Mouse (Mus musculus): ENCODE measurements around the gene Lhx8. TPM values are rescaled to one million over a fixed set of nuclear protein-coding genes. Genes with fewer than 3 reads are reported as not detected.

The Lhx8 gene
- not detected for polyA plus RNA-seq (2017; shearing (Covaris generic))

DNA sequence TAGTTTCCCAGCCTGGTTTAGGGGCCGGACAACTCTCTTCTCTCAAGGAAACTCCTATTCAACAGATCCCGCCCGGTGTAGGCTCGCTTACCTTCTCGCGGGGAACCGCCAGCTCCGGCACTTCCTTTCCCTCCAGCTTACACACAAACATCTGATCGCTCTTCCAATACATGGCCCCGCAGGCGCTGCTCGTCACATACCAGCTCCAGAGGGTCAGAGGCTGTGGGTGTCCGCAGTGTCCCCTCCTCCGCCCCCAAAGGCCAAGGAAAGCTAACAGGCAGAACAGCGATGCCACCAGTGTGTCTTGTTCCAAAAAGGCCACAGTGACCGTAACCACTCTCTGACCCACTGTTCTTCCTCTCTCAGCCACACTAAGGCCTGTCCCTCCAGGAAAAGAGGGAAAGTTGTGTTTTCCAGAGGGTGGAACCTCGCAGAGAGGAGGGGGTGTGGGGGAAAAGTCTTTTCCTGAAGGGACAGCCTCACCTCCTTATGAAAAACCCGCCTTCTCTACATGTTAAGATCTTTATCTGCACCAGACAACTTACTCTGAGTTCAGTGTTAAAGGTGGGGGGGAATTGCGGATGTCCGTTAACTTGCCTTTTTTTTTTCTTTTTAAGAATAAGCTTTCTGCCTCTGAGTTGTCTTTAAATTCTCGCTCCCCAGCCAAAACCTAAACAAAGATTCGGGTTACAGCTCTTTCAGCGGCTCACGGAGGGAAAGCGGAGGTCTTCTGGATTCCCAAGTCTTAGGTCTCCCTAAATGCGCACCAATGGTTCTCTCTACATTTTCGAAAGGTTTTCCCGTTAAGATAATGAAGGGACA, at the start of gene Lhx8:
Gene Lhx8, minus strand, starts transcription at position 479 of the 822 bp plus-strand sequence.
- ATAC-seq = no peak

DNA sequence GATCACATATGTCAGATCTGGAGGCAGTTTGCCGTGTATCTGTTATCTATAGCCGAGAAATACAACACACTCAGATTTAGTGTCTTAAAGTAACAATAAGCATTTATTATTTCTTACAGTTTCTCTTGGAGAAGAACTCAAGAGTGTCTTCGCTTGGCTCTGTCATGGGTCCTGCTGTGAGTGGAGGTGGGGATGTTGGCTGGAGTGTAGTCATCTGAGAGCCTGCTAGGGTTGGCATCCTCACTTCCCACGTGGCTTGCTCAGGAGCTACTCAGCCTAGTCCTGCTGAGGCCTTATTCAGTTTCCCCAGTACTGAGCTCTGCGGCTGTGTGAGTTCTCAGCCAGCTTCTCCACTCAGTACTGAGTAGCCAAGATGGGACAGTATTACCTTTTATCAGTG, 43.1 kb upstream of the Lhx8 start:
- ATAC-seq = no peak

DNA sequence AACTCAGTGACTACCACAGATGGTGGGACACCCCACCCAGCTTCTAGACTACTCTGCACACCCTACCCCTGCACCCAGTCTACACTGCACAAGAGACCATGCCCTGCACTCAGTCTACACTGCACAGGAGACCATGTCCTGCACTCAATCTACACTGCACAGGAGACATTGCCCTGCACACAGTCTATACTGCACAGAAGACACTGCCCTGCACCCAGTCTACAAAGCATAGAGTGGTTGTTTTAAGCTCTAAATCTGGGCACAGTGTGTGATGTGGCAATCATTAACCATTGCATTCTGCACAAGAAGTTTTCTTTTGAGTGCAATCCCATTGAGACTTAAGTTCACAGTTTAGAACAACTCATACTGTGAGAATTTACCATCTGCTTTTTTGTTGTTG, 42.2 kb upstream of the Lhx8 start:
- ATAC-seq = no peak

DNA sequence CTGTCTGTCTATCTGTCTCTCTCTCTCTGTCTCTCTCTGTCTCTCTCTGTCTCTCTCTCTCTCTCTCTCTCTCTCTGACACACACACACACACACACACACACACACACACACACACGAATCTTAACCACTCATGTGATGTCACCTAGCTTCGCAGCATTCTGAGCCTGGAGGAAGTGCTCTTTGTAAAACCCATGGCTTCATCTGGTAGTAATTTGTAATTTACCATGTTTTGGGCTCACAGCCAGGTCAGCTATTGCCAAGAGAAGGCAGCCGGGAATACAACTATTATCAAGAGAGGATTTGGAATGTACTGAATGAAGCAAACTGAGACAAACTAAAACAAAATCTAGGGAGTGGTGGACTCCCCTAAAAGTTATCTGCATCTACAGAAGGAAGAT, 36.9 kb upstream of the Lhx8 start:
- no peak for ATAC-seq

DNA sequence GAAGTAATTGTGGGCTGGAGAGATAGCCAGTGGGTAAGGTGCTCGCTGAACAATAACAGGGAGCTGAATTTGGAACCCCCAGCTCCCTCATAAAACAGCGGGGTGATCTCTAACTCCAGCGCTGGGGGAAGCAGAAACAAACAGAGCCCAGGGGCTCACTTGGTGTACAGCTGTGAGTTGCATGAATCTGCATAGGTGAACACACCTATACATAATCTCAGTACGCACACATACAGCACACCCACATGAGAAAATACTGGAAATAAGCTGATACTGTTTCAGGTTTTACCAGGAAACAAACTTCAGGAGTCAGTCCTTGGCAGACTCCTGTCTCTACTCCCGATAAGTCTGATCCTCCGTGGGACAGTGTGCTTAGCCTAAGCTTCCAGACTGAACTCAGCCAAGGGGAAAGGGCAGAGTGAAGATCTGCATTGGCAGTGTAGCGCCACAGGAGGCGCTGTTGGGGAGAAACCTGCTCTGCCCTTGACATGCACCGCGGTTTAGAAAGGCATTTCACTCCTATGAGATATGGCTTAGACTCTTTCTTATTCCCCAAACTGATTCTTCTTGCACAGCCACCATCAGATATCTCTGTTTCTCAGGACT, 34.2 kb upstream of the Lhx8 start:
- no peak for ATAC-seq

DNA sequence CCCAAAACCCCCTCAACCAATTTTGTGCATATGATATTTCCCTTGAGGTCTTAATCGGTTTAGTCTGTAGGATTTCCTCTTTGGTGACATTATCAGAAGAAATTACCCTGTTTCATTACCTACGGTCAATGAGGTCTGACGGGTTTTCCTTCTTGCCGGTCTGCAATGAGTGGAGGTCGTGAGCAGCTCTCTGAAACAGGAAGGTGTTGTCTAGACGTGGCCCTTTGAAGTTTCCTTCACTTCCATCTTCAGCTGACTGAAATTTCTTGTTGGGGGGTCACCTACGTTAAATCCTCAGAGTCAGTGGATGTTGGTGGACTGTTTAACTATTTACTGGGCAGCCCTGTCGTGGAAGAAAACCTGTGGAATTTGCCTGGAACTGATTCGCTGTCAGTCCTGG, 33.0 kb upstream of the Lhx8 start:
- ATAC-seq = no peak

DNA sequence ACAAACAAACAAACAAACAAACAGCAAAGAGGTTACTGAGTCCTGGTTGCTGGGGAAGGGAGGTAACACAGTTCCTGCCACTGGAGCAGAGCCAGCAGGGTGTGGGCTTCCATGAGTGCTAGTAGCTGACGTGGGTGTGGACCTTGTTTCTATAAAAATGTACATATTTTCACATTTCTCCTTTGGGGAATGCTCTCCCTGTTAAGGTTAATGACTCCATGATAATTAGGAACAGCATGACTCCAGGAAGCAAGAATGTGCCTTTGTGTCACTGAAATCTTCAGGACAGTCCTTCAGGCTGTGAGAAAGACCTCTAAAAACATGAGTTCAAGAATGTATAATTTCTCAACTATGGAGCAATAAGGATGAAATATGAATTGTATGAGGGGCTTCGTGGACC, 28.8 kb upstream of the Lhx8 start:
- no peak for ATAC-seq

DNA sequence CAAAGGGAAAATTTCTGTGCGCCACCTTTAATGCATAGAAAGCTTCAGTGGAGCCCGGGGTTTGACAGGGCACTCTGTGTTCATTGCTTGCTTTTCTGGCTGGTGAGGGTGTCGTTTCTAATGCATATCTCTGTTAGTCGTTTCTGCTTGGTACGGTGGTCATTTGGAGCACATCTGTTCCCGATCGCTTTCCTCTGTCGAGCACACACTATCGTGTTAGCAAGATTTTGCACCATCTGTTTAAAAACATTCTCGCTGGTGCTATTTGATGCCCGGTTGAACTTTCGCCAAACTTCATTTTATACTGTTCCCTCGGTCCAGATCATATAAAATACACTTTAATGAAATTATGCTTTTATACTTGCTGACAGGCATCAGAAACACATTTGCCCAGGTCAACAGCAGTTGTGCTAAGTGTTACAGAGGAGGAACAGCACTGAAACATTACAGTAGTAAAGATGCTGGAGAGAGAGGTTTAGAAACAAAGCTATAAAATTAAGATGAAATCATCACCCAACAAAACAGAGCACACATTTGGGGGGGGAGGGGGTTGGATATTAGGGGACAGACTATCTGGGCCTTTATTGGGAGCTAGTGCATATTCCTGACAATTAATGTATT, 9.9 kb upstream of the Lhx8 start:
- no peak for ATAC-seq

DNA sequence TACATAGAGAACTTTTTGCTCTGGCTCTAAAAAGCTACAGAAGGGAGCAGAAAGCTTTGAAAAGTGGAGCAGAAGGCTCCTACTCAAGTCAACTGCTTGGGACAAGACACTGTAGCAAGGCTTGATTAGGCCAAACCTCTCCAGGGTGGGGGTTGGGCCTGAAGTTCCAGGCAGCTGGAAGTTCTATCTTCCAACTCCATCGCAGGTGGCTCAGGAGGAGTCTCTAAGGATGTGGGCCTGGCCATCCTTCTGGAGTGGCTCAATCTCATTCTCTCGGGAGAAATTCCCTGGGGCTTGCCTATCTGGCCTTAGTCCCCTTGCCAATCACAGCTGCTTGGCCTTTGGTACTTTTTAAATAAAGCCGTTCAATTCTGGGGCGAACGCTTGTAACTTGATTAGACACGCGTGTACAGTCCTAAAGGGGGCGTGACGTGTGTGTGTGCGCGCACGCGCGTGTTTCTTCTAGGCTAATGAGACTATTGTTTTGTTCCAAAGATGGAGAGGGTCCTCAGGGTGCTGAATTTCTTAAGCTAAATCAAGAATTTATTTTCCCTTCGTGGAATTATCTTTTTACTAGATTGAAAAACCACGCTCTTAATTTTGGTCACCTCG, 9.3 kb upstream of the Lhx8 start:
- ATAC-seq = no peak

DNA sequence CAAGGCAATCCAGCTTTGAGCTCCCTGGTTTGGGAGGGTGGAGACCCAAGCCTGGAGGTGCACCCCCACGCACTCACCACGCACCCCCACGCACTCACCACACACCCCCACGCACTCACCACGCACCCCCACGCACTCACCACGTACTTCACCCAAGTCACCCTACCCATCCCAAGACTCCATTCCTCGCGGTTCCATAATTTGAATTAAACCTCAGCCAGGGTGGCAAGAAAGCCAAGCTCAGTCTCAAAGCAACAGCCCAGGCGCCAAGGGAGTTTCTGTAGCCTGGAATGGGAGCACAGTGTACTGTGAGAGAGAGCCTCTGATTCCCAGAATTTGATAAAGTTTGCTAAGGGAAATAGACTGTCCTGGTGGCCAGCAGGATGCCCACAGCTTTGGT, 4.3 kb upstream of the Lhx8 start:
- ATAC-seq = no peak

DNA sequence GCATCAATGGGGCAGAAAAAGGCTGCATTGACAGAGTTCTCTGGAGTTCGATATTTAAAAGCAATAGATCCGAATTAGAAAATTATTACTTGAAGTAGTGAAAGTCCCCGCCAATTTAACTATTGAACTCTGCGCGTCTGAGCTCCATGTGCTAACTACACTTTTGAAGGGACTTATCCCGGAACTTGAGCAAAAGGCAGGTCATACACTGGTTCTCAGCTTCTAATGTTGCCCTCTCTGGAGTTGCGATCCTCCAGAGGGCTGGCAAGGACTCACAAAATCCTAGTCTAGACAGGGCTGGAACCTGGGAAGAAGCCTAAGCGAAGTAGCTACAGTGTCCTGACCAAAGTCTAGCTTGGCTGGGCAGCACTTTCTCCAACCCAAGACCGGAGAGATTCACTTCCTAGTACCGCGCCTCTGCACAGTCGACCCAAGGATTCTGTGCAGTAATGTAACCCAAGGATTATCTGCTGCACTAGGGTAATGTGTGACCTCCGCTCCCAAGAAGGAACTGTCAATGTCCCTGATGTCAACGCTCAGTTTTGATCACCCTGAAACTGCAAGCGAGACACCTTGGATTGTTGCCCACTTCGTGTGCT, 3.0 kb upstream of the Lhx8 start:
- ATAC-seq = no peak

DNA sequence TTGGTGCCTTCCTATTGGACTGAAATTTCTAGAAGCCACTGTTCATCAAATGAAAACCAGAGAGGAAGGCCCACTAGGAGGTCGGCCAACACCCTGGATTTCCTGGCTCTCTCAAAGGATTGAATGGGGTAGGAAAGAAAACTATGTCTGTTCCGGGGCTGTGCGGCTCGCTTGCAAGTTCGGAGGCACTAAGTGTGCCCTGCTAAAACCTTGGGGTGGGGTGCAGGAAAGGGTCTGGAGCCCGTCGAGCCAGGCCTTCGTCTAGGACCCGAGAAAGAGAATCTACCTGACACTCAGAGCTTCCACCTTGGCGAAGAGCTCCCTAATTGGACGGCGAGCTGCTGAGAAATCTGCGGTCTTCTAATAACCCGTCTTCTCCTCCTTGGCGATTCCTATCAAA, 2.5 kb upstream of the Lhx8 start:
- no peak for ATAC-seq

DNA sequence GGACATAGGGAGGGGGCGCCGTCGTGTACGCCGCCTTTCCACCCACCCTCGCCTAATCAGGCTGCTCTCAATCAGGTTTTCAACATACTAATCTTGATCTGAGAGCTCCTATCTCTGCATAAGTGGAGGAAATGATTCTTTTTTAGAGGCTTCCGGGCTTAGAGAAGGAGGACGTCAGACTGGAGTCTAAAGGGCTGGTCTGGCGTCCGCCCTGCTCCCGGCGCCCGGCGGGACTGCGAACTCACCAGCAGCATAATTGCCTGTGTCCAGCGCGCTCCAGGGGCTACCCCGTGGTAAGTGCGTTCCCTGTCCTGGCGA, 1.7 kb upstream of the Lhx8 start:
- ATAC-seq = no peak

DNA sequence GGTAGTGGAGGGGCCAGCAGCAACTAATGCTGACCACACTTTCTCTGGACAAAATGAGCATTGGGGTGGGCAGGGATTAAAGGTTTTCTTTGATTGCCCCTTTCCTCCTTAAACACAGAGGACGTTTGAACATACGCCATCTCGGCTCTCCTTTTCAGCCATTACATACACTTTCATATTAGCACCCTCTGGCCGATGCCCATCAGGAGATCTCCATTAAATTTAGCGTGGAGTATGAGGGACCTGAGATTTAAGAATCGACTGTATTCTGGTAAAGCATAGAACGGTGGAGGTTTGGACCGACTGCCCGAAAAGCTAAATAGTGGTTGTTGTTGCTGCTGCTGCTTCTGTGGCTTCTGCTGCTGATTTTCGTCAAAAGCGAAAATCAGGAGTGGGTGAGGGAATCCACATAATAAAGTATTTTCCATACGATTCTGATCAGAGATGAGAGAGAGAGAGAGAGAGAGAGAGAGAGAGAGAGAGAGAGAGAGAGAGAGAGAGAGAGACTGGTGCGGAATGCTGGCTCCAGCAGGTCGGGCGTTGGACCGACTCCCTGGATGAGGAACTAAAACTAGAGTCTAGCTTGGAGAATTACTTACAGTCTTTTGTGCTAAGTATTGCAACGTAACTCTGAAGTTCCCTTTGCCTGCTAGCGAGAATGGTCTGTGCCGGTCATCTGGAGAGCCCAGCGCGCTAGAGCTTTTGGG, 1.2 kb upstream of the Lhx8 start:
- ATAC-seq = no peak

DNA sequence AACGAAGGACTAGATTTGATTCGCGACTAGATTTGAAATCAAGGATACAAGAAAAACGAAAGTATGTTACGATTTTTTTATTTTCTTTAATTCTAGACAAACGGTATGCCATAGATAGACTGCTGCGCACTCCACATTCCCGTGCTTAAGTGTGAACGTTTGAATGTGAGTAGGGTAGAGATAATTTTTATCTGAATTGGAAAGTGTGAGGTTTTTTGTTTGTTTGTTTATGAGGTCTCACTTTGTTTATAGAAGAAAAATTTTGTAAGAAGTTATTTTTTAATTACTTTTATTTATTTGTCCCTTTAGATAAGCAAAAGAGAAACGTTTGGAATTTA, 513 bp upstream of the Lhx8 start:
- ATAC-seq = no peak

DNA sequence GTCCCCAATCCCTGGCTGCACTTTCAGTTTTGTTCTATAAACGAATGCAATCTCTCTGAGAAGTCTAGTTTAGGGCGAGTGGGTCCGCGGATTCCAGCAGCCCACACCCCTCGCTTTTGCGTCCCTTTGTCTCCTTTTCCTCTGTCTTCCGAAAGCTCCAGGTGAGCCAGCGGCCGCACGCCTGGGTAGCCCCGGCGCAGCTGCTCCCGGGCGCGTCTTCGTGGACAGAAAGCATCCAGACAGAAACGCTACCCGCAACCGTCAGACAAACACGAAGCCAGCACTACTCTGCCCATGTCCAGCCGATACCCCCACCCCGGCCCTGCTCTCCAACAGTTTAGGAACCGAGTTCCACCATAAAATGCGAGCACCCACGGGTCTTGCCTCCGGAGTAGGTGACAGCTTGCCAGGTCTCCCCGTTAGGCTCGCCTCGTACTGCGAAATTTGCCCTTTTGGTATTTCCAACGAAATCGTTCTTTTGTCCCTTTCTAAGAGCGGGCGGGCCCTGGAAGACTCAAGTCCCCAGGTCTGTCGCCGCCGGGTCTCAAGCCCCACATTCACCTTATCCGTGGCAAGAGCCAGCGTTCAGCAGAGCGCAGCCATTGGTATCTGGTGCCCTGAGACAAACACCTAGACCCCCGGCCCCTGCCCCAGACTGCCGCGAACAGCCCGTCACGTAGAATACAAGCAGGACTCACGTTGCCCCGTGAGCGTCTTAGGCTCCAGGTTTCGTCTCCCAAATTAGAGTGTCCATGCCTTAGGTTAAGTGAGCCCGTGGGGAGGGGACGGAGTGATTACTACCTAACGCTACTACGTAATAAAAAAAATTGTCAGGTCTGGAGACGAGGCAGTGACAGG, 907 bp downstream of the Lhx8 start:
- no peak for ATAC-seq

DNA sequence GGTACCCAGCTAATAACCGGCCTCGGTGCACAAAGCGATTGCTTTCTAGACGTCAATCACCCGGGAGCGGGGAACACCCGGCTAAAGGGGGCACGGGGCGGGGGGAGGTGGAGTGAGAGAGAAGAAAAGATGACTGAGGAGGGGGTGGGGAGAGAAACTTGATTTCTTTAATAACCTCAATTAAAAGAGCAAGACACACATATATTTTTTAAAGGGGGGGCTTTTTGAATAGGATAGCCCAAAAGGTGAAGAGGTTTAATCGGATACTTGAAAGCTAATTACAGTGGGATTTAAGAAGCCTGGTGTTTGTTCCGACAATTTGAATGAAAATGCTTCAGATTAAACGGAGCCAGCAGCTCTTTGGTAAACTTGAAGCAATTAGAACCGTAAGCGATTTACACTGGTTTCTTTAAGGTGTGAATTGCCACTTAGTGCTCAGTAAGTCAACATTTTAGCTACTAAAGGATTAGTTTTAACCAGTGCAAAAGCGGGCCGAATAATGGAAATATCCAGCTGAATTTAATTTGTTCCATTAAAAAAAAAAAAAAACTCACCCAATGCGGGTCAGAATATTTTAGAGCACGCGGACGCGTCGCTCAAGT, 1.6 kb downstream of the Lhx8 start:
- no peak for ATAC-seq

DNA sequence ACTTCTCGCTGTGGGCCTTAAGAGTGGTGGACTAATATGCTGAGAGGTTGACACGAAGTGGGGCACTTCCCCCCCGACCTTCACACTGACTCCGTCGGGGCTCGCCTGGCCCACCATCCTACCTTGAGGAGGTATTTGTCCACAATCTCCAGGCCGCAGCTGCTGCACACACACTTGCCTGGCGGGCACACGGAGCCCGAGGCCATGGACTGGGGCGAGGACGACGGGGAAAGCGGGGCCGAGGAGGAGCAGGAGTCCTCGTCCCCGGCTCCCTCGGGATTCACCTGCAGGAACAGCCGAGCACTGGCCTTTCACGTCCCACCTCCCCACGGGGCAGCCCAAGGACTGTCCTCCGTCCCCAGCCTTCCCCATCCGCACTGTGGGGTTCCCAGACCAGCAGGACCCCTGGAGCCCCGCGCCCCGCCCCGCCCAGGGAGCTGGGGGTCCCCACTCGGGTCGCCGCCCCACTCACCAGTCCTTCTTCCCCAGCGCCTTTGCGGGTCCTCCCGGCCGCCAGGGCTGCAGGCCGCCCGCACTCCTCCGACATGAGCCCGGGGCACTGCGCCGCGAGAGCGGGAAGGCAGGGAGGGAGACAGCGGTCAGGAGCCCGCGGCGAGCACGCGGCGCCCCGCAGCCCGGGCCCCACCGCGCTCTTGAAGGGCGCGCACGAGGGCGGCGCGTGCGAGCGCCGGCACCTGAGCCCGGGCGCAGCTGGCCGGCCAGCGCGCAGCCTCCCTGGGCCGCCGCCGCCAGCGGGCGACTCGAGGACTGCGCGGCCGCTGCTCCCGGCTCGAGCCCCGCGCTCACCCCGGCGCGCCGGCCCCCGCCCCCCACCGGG, 2.4 kb downstream of the Lhx8 start:
- no peak for ATAC-seq

DNA sequence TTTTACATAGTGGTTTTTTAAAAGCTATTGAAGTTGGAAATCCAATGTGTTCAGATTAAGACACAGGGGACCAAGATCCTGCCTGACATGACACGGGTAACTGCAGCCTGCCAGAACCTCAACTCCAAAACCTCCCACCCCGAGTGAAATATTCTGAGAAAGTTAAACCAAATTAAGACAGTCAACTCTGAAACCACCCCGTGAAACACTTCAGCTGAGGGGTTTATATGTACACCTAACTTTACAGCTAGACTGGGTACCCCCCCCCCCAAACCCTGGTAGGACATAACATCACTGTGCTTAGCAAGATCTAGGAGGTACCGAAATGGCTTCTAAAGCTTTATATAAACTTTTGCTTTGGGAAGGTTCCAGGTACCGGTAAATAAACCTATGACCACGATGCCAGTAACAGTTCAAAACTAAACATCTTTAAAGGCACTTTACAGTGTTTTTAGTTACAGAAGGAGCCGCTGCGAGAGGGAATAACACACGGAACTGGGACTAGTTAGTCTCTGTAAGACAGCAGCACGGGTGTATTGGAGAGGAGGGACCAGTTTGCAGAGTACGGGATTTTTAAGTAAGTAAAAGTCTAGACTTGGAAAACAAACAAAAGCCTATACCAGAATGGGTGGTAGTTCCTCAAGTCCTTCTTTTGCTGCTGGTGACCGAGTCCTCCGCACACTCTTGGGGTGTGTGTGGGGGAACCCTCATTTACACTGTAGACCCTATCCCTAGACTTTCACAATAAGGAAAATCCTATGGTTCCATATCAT, 3.2 kb downstream of the Lhx8 start:
- ATAC-seq = no peak
